Mouse (Mus musculus) heart, embryonic 16.5 days (tissue): ENCODE results near the gene Rgs7. TPM values are rescaled to one million over a fixed set of nuclear protein-coding genes. Genes with fewer than 3 reads are reported as not detected.

Source experiments
- ATAC-seq: fragments of 200-750 bp; cut with Nextera tagmentation; replicated peaks from 2 replicates; pipeline ENCODE4 v1.8.0; 2017; ENCODE audit warnings: moderate number of reproducible peaks; ENCODE audit not compliant: insufficient read depth, low FRiP score; ENCODE audit errors: extremely low read depth
- H3K27ac ChIP-seq: fragments of 300-500 bp; sonication (generic); 2 replicates; pipeline ENCODE4 v1.5.1; 2014; ENCODE audit warnings: mild to moderate bottlenecking, low read length, control low read depth, moderate library complexity
- H3K27me3 ChIP-seq: fragments of 300-500 bp; sonication (generic); 2 replicates; pipeline ENCODE4 v1.6.1; 2014; ENCODE audit warnings: low read length, mixed read lengths; ENCODE audit not compliant: control insufficient read depth, insufficient read depth
- H3K36me3 ChIP-seq: fragments of 300-500 bp; sonication (generic); 2 replicates; pipeline ENCODE4 v1.6.1; 2014; ENCODE audit not compliant: control insufficient read depth, insufficient read depth
- H3K4me1 ChIP-seq: fragments of 300-500 bp; sonication (generic); 2 replicates; pipeline ENCODE4 v1.6.1; 2014; ENCODE audit warnings: low read length, mixed read lengths; ENCODE audit not compliant: control insufficient read depth, insufficient read depth
- H3K4me2 ChIP-seq: fragments of 300-500 bp; sonication (generic); 2 replicates; pipeline ENCODE4 v1.6.1; 2014; ENCODE audit warnings: low read depth, mild to moderate bottlenecking, control low read depth, low read length
- H3K4me3 ChIP-seq: fragments of 300-500 bp; sonication (generic); 2 replicates; pipeline ENCODE4 v1.5.1; 2014; ENCODE audit warnings: mild to moderate bottlenecking, control low read depth, low read length
- H3K9ac ChIP-seq: fragments of 300-500 bp; sonication (generic); 2 replicates; pipeline ENCODE4 v1.6.1; 2014; ENCODE audit warnings: low read length, control low read depth
- H3K9me3 ChIP-seq: fragments of 300-500 bp; sonication (generic); replicated peaks from 2 replicates; pipeline ENCODE4 v1.6.1; 2016; ENCODE audit warnings: low read length; ENCODE audit not compliant: control insufficient read depth
- WGBS: fragments of 180-500 bp; shearing (Covaris S2); extraction: QIAGEN DNeasy Blood & Tissue Kit; methylation state at CpG from one replicate; pipeline ENCODE4 v1.1.7; 2014; 5-methylcytosine and 5-hydroxymethylcytosine counted together
- polyA plus RNA-seq: library from polyadenylated mRNA; unstranded; fragments of >200 nt; fragmentation: Nextera tagmentation; extraction: Ambion mirVana; gene quantifications from 2 replicates; pipeline ENCODE4 v1.2.1, GENCODE M21; 2015

The Rgs7 gene
- polyA plus RNA-seq, result 0.40 and 0.41 TPM in 2 replicates

DNA sequence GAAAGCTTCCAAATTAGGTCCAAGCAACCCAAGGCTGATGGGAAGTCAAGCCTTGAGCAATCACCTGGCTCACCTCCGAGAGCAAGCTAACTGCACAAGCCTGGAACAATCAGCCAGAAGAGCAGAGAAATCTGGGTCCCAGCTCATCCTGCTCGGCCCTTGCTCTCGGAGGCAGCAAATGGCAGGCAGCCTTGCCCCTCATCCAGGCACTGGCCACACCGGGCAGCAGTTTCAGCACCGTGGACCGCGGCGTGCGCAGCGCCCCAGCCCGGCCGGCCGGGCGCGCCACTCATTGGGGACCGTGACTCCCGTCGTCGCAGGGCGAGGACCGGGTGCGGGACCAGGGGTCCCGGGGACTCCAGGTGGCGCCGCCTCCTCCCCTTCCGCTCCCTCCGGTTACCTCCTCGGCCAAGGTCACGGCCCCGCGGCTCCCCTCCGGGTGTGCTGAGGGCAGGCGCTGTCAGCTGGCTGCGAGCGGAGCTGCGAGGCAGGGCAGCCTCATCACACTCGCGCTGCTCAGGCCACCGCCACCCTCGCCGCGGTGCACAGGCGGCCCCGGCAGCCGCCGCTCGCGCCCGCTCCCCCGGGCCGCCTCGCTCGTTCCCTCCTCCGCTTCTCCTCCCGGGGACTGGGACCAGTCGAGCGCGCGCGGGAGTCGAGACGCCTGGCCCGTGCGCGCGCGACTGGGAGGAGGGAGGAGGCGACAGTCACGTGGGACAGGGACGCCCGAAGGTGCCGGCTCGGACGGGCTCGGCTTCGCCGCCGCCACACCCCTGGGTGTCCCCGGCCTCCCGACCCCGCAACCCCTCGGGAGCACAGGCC, at the start of gene Rgs7:
Gene Rgs7 (minus strand): TSS at position 640 of the 822 bp plus-strand sequence.
- WGBS, result under 1% methylated on average over 70 of the region's 82 CpGs

DNA sequence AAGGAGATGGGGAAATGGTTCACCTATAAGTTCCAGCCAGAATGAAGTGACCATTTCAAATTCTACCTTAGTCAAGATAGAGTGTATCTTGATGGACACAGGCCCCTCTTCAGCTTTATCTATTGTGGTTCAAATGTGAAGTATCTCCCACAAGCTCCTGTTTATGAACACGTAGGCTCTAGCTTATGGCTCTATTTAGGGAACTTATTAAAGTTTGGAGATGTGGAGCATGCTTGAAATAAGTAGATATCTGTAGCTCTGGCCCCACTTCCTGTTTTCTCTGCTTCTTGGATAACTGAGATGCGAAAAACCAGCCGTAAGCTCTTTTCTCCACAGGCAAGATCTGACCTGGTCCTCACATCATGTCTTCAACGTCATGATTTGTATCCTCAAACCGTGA, 48.4 kb upstream of the Rgs7 start:
- Histone ChIP-seq H3K9me3 (0 out of 2 replicates have a peak, but pooled peaks cover 3% of the 10 kb centered on the region), H3K4me1 (peaks cover 4% of the 10 kb centered on the region; the same call in 1 of the 2 replicates), H3K36me3 (no peaks in the 10 kb centered on the region), H3K9ac (no peak overlapping the region), H3K4me2 (no peak overlapping the region), H3K27me3 (no peaks in the 10 kb centered on the region), H3K27ac (no peak overlapping the region), H3K4me3 (no peak overlapping the region)
- ATAC-seq, result no peak
- WGBS, result 77% methylated on average over 5 of the region's 5 CpGs

More for the DNA sequence above, at the start of gene Rgs7:
- peak; percentile 87 for ATAC-seq
- H3K27ac ChIP-seq, result no peak within 1 kb of the TSS
- H3K9me3 ChIP-seq, result no peaks in the 10 kb centered on the region
- peaks cover 6% of the 10 kb centered on the region; the same call in 1 of the 2 replicates for H3K4me1 ChIP-seq
- H3K36me3 ChIP-seq, result no peaks in the 10 kb centered on the region
- H3K4me3 ChIP-seq, result peak within 1 kb of the TSS; percentile 70
- peak within 1 kb of the TSS; percentile 62 for H3K9ac ChIP-seq
- peak within 1 kb of the TSS; percentile 99 for H3K4me2 ChIP-seq
- peaks cover 36% of the 10 kb centered on the region for H3K27me3 ChIP-seq

DNA sequence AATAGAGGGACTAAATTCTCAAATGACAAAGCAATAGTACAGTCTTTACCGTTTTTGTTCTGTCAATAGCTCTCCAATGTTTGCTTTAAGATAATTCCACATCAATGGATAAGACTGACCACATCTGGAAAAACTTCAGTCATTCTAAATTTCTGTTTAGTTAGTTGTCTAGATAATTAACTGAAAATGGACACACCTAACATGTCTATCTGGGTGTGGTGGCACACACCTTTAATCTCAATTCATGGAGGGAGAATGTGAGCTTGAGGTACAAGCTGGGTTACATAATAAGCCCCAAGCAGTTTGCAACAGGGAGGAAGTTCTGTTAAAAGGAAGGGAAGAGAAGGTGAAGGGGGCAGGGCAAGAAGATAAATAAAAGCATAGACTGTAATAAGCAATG, 45.0 kb upstream of the Rgs7 start:
- no peak overlapping the region for H3K4me2 ChIP-seq
- no peaks in the 10 kb centered on the region for H3K27me3 ChIP-seq
- H3K27ac ChIP-seq, result no peak overlapping the region
- no peak overlapping the region for H3K9ac ChIP-seq
- ATAC-seq, result no peak
- H3K4me1 ChIP-seq, result peaks cover 4% of the 10 kb centered on the region; the same call in 1 of the 2 replicates
- 51% methylated on average over 1 of the region's 1 CpGs for WGBS
- H3K9me3 ChIP-seq, result no peaks in the 10 kb centered on the region; the same call in 1 of the 2 replicates
- H3K4me3 ChIP-seq, result no peak overlapping the region
- no peaks in the 10 kb centered on the region for H3K36me3 ChIP-seq

DNA sequence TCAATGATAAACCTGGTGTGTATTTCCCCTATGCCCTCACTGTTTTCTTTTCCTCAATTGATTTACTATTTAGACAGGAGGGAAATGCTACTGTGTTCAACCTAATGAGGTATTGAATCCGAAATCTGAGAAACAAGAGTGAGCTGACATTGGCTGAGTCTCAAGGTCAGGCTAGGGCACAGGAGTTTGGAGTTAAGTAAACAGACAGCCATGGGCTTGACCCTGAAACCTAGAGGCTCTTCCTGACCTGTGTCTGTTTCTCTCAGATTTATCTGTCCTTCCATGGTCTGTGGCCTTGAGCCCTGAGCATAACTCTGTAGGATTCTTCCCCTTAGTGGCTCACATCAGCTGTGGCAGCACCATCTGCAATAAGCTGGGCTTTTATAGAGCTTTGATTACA, 37.6 kb upstream of the Rgs7 start:
- no peak for ATAC-seq
- H3K9me3 ChIP-seq, result no peaks in the 10 kb centered on the region; the same call in 1 of the 2 replicates
- no peaks in the 10 kb centered on the region for H3K27me3 ChIP-seq
- no peak overlapping the region for H3K4me2 ChIP-seq
- 50% methylated on average over 1 of the region's 1 CpGs for WGBS
- no peak overlapping the region for H3K4me3 ChIP-seq
- no peak overlapping the region for H3K27ac ChIP-seq
- H3K36me3 ChIP-seq, result no peaks in the 10 kb centered on the region
- H3K4me1 ChIP-seq, result no peaks in the 10 kb centered on the region
- no peak overlapping the region for H3K9ac ChIP-seq

DNA sequence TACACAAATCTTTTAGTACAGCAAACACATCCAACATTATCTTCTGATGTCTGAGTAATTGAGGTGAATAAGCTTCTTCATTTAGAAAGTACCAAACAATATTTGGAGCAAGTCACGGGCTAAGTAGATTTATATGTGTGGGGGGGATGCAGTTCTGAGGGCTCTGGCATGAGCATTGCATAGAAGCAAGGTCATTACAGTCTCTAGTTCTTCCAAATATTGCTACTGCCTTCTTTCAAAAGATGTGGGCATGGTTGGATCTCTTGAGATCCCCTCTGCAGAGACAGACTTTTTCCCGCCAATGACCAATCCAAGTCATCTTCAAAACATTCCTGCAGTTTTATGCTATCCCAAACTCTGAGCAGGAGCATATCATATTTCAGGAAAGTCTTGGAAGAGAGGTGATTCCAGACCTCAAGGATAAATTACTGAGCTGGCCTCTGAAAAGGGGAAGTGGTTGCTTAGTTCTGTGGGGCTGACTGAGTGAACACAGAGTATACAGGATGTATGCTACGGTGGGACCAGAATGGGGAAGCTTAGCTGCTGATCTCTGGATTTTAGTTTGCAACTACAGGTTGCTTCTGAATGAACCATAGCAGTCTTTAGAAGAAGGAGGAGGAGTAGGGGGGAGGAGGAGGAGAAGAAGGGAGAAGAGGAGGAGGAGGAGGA, 32.5 kb upstream of the Rgs7 start:
- Histone ChIP-seq H3K27me3 (no peaks in the 10 kb centered on the region), H3K4me1 (no peaks in the 10 kb centered on the region), H3K9me3 (no peaks in the 10 kb centered on the region), H3K36me3 (no peaks in the 10 kb centered on the region), H3K4me3 (no peak overlapping the region), H3K27ac (no peak overlapping the region), H3K9ac (no peak overlapping the region), H3K4me2 (no peak overlapping the region)
- WGBS, result 73% methylated on average over 3 of the region's 3 CpGs
- no peak for ATAC-seq

DNA sequence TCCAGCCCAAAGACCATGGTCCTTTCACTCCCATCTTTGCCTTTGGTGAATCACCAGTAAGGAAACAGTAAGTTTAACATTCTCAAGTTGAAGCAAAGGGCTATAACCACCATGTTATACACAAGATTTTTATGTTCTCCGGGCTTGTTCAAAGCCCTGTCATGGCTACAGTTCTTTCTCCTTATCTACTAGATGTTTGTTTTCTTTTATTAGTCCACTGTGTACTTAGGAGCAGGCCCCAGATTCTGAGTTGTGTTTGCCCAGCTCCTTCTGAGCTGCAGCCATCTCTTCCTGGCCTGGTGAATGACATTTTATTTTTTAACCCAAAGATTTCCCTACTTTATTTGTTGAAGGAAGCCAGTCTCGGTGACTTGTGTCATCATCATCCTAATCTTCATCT, 31.3 kb upstream of the Rgs7 start:
- Histone ChIP-seq H3K4me2 (no peak overlapping the region), H3K4me1 (no peaks in the 10 kb centered on the region), H3K27ac (no peak overlapping the region), H3K9me3 (no peaks in the 10 kb centered on the region), H3K27me3 (no peaks in the 10 kb centered on the region), H3K4me3 (no peak overlapping the region), H3K36me3 (no peaks in the 10 kb centered on the region), H3K9ac (no peak overlapping the region)
- 60% methylated on average over 2 of the region's 2 CpGs for WGBS
- no peak for ATAC-seq

DNA sequence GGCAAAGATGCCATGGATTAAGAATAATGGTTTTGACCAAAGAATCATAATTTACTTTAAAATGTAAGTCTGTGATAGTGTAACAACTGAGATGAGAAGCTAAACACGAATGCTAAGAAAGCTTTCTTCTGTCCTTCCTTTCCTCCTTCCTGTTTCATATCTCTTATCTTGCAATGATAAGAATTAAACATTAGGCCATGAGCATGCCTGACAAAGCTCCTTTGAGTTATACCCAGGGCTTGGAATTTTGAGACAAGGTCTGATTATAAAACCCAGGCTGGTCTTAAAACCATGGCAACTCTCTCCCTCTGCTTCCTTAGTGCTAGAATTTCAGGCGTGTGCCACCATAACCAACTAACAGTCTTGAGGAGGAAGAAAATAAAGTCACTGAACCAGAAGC, 22.2 kb upstream of the Rgs7 start:
- Histone ChIP-seq H3K4me3 (no peak overlapping the region), H3K27me3 (no peaks in the 10 kb centered on the region), H3K4me1 (no peaks in the 10 kb centered on the region), H3K9me3 (no peaks in the 10 kb centered on the region), H3K4me2 (no peak overlapping the region), H3K9ac (no peak overlapping the region), H3K27ac (no peak overlapping the region), H3K36me3 (no peaks in the 10 kb centered on the region)
- ATAC-seq, result no peak
- WGBS, result 51% methylated on average over 2 of the region's 2 CpGs

DNA sequence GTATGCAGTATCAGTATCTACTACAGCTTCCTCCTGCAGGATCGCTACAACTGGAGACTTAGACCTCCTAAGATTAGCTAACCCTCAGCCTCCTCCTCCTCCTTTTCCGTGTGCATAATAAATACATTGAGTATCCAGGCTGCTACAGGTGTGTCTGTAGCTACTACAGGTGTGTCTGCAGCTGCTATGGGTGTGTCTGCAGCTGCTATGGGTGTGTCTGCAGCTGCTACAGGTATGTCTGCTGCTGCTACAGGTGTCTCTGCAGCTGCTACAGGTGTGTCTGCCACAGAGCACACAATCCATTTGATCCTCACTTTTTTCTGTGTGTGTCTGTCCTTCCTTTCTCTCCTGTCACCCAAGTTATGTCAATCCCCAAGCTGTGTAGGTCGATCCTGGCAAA, 19.9 kb upstream of the Rgs7 start:
- no peak overlapping the region for H3K4me3 ChIP-seq
- no peaks in the 10 kb centered on the region for H3K27me3 ChIP-seq
- H3K9me3 ChIP-seq, result no peaks in the 10 kb centered on the region
- WGBS, result 71% methylated on average over 3 of the region's 3 CpGs
- H3K4me2 ChIP-seq, result no peak overlapping the region
- H3K9ac ChIP-seq, result no peak overlapping the region
- H3K36me3 ChIP-seq, result no peaks in the 10 kb centered on the region
- no peaks in the 10 kb centered on the region for H3K4me1 ChIP-seq
- no peak for ATAC-seq
- H3K27ac ChIP-seq, result no peak overlapping the region

DNA sequence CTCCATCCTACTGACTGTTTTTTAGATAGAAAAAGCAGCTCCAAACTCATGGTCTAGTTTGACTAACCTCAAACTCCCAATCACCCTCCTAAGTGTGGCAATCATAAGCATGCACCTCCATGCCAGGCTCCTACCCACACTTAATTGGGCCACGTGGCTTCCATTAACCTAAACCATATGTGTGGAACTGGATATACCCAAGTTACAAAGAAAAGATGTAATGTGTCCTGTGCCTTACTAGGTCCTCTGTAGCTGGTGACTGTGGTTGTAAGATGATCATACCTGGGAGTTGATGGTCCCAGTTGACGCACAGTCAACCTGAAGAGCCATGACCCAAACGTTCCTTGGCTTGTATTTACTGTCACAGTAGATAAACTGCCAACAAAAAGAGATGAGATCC, 17.7 kb upstream of the Rgs7 start:
- Histone ChIP-seq H3K4me2 (no peak overlapping the region), H3K36me3 (no peaks in the 10 kb centered on the region), H3K4me3 (no peak overlapping the region), H3K4me1 (no peaks in the 10 kb centered on the region), H3K9me3 (no peaks in the 10 kb centered on the region), H3K9ac (no peak overlapping the region), H3K27me3 (no peaks in the 10 kb centered on the region), H3K27ac (no peak overlapping the region)
- WGBS, result 70% methylated on average over 3 of the region's 3 CpGs
- ATAC-seq, result no peak
